Mouse (Mus musculus) thymus, adult 2 months (tissue): ENCODE measurements at regions not wholly inside any gene's neighbourhood (a gene's known extent, or its start where the extent isn't known, plus 50 kb on each side); places are given as distances from the start of the nearest gene placed in this dataset.

Experiments used
- CTCF ChIP-seq: fragments of 200-500 bp; IDR thresholded peaks from 2 replicates; pipeline ENCODE4 v1.5.1; 2012; ENCODE audit warnings: mild to moderate bottlenecking, control low read depth, low read length, moderate library complexity, borderline replicate concordance; ENCODE audit not compliant: control insufficient read depth, poor library complexity, insufficient read depth; ENCODE audit errors: extremely low read depth
- POLR2A ChIP-seq: fragments of 200-500 bp; IDR thresholded peaks from 2 replicates; pipeline ENCODE4 v1.6.1; 2012; ENCODE audit warnings: mild to moderate bottlenecking, low read length, control low read depth, moderate library complexity; ENCODE audit not compliant: control insufficient read depth, poor library complexity, insufficient read depth; ENCODE audit errors: extremely low read depth

GRCm38 (mm10) chr9:113455577-113455976, 252.5 kb downstream of the Pdcd6ip start:
- TF ChIP-seq CTCF (no peak), POLR2A (no peak)
